Mouse (Mus musculus) spleen, postnatal 0 days (tissue): ENCODE measurements around the gene Gm16513. TPM values are rescaled to one million over a fixed set of nuclear protein-coding genes. Genes with fewer than 3 reads are reported as not detected.

ENCODE experiments used
- polyA plus RNA-seq: library from polyadenylated mRNA; unstranded; fragments of >200 nt; fragmentation: Nextera tagmentation; extraction: Ambion mirVana; gene quantifications from 2 replicates; pipeline ENCODE4 v1.2.1, GENCODE M21; 2015

Gene Gm16513
- not detected in 2 replicates for polyA plus RNA-seq

DNA sequence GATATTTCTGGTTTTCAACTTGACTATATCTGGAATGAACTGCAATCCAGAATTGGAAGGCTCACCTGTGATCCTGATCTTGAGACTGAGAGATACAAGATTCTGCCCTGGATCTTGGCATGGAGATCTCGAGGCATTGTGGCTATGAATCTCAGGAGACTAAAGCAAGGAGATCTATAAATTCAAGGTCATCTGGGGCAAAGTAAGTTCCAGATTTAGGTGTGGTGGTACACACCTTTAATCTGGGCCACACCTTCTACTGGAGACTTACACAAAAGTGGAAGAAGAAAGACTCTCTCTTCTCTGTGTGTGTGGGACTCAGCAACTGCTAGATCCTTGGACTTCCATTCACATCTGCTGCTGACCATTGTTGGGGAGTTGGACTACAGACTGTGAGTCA is at the start of gene Gm16513:
Gm16513 (plus strand) TSS at position 301 of the 400 bp plus-strand sequence.

Other genes with a start within 250 kb of the Gm16513 start
- not detected in 2 replicates for gene Gm6367, start 194.0 kb upstream of the Gm16513 start, polyA plus RNA-seq
- not detected in 2 replicates for gene Gm7942, start 75.7 kb upstream of the Gm16513 start, polyA plus RNA-seq
- not detected in 2 replicates for gene Gm10424, start 90.1 kb downstream of the Gm16513 start, polyA plus RNA-seq
- not detected in 2 replicates for gene Gm3259, start 123.3 kb downstream of the Gm16513 start, polyA plus RNA-seq